Mouse (Mus musculus) CH12.LX (cell line): ENCODE data around the gene Carf. TPM values are rescaled to one million over a fixed set of nuclear protein-coding genes. Genes with fewer than 3 reads are reported as not detected.

ENCODE experiments used
- DNase-seq: peaks from one replicate; pipeline ENCODE4 v3.0.0-alpha.2; 2013; ENCODE audit errors: extremely low read depth
- H3K27ac ChIP-seq: 2 replicates; pipeline ENCODE4 v1.5.1; 2012; ENCODE audit warnings: low read depth, mild to moderate bottlenecking, control low read depth, moderate library complexity; ENCODE audit not compliant: insufficient read depth
- H3K27me3 ChIP-seq: replicated peaks from 2 replicates; pipeline ENCODE3; 2012; ENCODE audit warnings: inconsistent platforms
- H3K36me3 ChIP-seq, 2 experiments: replicated peaks in 1 of 2; 2 replicates each; pipeline versions ENCODE3 to v1.6.1; 2012; ENCODE audit warnings: inconsistent platforms in 1 of 2, low read length in 1 of 2, mild to moderate bottlenecking in 1 of 2, mixed read lengths in 1 of 2, moderate library complexity in 1 of 2; ENCODE audit not compliant: control insufficient read depth in 1 of 2, insufficient read depth in 1 of 2
- H3K4me1 ChIP-seq, 2 experiments: 2 replicates each; pipeline ENCODE4 v1.6.1; 2012; ENCODE audit warnings: inconsistent platforms in 1 of 2, moderate library complexity in 1 of 2; ENCODE audit not compliant: insufficient read depth in 2 of 2, control insufficient read depth in 1 of 2
- H3K4me2 ChIP-seq: 2 replicates; pipeline ENCODE4 v1.6.1; 2012; ENCODE audit warnings: low read depth, mild to moderate bottlenecking, control low read depth; ENCODE audit not compliant: poor library complexity, insufficient read depth, severe bottlenecking
- H3K4me3 ChIP-seq, 3 experiments: fragments of 150-350 bp in 1 of 3; sonication (generic) in 1 of 3; replicated peaks in 1 of 3; 2 replicates each; pipeline versions ENCODE3 to v1.5.1; 2011 to 2012; ENCODE audit warnings: low read depth in 2 of 3, low read length in 2 of 3, mild to moderate bottlenecking in 2 of 3, moderate library complexity in 2 of 3, control low read depth in 1 of 3, improper control_type of control experiment in 1 of 3, inconsistent platforms in 1 of 3, mixed read lengths in 1 of 3; ENCODE audit not compliant: poor library complexity in 1 of 3
- H3K79me2 ChIP-seq: replicated peaks from 2 replicates; pipeline ENCODE4 v1.6.1; 2012; ENCODE audit warnings: mild to moderate bottlenecking, moderate library complexity; ENCODE audit not compliant: control insufficient read depth, poor library complexity, insufficient read depth, severe bottlenecking; ENCODE audit errors: extremely low read depth
- H3K9ac ChIP-seq: 2 replicates; pipeline ENCODE4 v1.6.1; 2012; ENCODE audit warnings: low read depth, mild to moderate bottlenecking, control low read depth, moderate library complexity; ENCODE audit not compliant: insufficient read depth
- H3K9me3 ChIP-seq: replicated peaks from 2 replicates; pipeline ENCODE3; 2012; ENCODE audit warnings: low read length, inconsistent platforms, mixed read lengths
- BHLHE40 ChIP-seq: IDR thresholded peaks from 2 replicates; pipeline ENCODE4 v1.6.1; 2011; ENCODE audit warnings: mild to moderate bottlenecking, low read depth, low read length, improper control_type of control experiment
- CHD1 ChIP-seq: IDR thresholded peaks from 2 replicates; pipeline ENCODE4 v1.6.1; 2012; ENCODE audit warnings: low read depth, low read length, improper control_type of control experiment, inconsistent platforms
- CHD2 ChIP-seq: IDR thresholded peaks from 2 replicates; pipeline ENCODE4 v1.6.1; 2011; ENCODE audit warnings: low read length, improper control_type of control experiment
- CTCF ChIP-seq, 2 experiments: IDR thresholded peaks in 1 of 2; conservative IDR thresholded peaks in 1 of 2; 2 replicates each; pipeline ENCODE4 v1.5.1; 2011 to 2012; ENCODE audit warnings: low read depth in 2 of 2, low read length in 2 of 2, improper control_type of control experiment in 1 of 2, inconsistent platforms in 1 of 2, mild to moderate bottlenecking in 1 of 2, moderate library complexity in 1 of 2
- E2F4 ChIP-seq: IDR thresholded peaks from 2 replicates; pipeline ENCODE4 v1.6.1; 2011; ENCODE audit warnings: low read depth, low read length, improper control_type of control experiment; ENCODE audit not compliant: insufficient replicate concordance
- ELF1 ChIP-seq: IDR thresholded peaks from 2 replicates; pipeline ENCODE4 v1.6.1; 2014; ENCODE audit warnings: low read depth, mild to moderate bottlenecking, inconsistent platforms, low read length, improper control_type of control experiment
- EP300 ChIP-seq: IDR thresholded peaks from 2 replicates; pipeline ENCODE4 v1.6.1; 2011; ENCODE audit warnings: low read length, improper control_type of control experiment
- ETS1 ChIP-seq: conservative IDR thresholded peaks from 2 replicates; pipeline ENCODE4 v1.6.1; 2012; ENCODE audit warnings: low read depth, mild to moderate bottlenecking, inconsistent platforms, low read length, improper control_type of control experiment, moderate library complexity
- GABPA ChIP-seq: IDR thresholded peaks from 2 replicates; pipeline ENCODE4 v1.6.1; 2012; ENCODE audit warnings: low read depth, low read length, improper control_type of control experiment, inconsistent platforms; ENCODE audit not compliant: insufficient replicate concordance
- HCFC1 ChIP-seq: IDR thresholded peaks from 2 replicates; pipeline ENCODE4 v1.6.1; 2012; ENCODE audit warnings: low read depth, mild to moderate bottlenecking, inconsistent platforms, low read length, improper control_type of control experiment
- IRF4 ChIP-seq: IDR thresholded peaks from 2 replicates; pipeline ENCODE4 v1.6.1; 2014; ENCODE audit warnings: low read depth, mild to moderate bottlenecking, inconsistent platforms, low read length, improper control_type of control experiment
- JUN ChIP-seq: IDR thresholded peaks from 2 replicates; pipeline ENCODE4 v1.6.1; 2011; ENCODE audit warnings: low read depth, mild to moderate bottlenecking, low read length, improper control_type of control experiment, moderate library complexity; ENCODE audit not compliant: insufficient read depth
- JUND ChIP-seq: conservative IDR thresholded peaks from 2 replicates; pipeline ENCODE4 v1.6.1; 2011; ENCODE audit warnings: low read depth, low read length, improper control_type of control experiment
- KAT2A ChIP-seq: IDR thresholded peaks from 2 replicates; pipeline ENCODE4 v1.6.1; 2012; ENCODE audit warnings: low read length, improper control_type of control experiment, inconsistent platforms; ENCODE audit not compliant: insufficient replicate concordance
- MAFK ChIP-seq: IDR thresholded peaks from 2 replicates; pipeline ENCODE4 v1.6.1; 2011; ENCODE audit warnings: low read length, improper control_type of control experiment; ENCODE audit not compliant: insufficient replicate concordance
- MAX ChIP-seq: IDR thresholded peaks from 2 replicates; pipeline ENCODE4 v1.6.1; 2011; ENCODE audit warnings: low read length, improper control_type of control experiment
- MAZ ChIP-seq: IDR thresholded peaks from 2 replicates; pipeline ENCODE4 v1.6.1; 2012; ENCODE audit warnings: low read depth, mild to moderate bottlenecking, inconsistent platforms, low read length, improper control_type of control experiment, moderate library complexity
- MEF2A ChIP-seq: IDR thresholded peaks from 2 replicates; pipeline ENCODE4 v1.6.1; 2014; ENCODE audit warnings: low read depth, mild to moderate bottlenecking, inconsistent platforms, low read length, improper control_type of control experiment, borderline replicate concordance
- MXI1 ChIP-seq: IDR thresholded peaks from 2 replicates; pipeline ENCODE4 v1.6.1; 2011; ENCODE audit warnings: mild to moderate bottlenecking, low read depth, low read length, improper control_type of control experiment
- MYC ChIP-seq: IDR thresholded peaks from 2 replicates; pipeline ENCODE4 v1.6.1; 2011; ENCODE audit warnings: low read depth, mild to moderate bottlenecking, improper control_type of control experiment, low read length
- NELFE ChIP-seq: IDR thresholded peaks from 2 replicates; pipeline ENCODE4 v1.6.1; 2011; ENCODE audit warnings: low read depth, low read length, improper control_type of control experiment
- NRF1 ChIP-seq: IDR thresholded peaks from 2 replicates; pipeline ENCODE4 v1.6.1; 2014; ENCODE audit warnings: low read depth, mild to moderate bottlenecking, inconsistent platforms, low read length, improper control_type of control experiment, moderate library complexity
- PAX5 ChIP-seq: IDR thresholded peaks from 2 replicates; pipeline ENCODE4 v1.6.1; 2012; ENCODE audit warnings: low read length, inconsistent platforms, mixed read lengths
- POLR2A ChIP-seq: IDR thresholded peaks from 2 replicates; pipeline ENCODE4 v1.6.1; 2011; ENCODE audit warnings: low read depth, mild to moderate bottlenecking, improper control_type of control experiment, low read length
- POLR2AphosphoS2 ChIP-seq: IDR thresholded peaks from 2 replicates; pipeline ENCODE4 v1.6.1; 2011; ENCODE audit warnings: low read depth, low read length, improper control_type of control experiment
- RAD21 ChIP-seq: IDR thresholded peaks from 2 replicates; pipeline ENCODE4 v1.6.1; 2011; ENCODE audit warnings: low read depth, mild to moderate bottlenecking, low read length, improper control_type of control experiment, moderate library complexity
- RCOR1 ChIP-seq: conservative IDR thresholded peaks from 2 replicates; pipeline ENCODE4 v1.6.1; 2012; ENCODE audit warnings: low read depth, mild to moderate bottlenecking, inconsistent platforms, low read length, improper control_type of control experiment
- SIN3A ChIP-seq: IDR thresholded peaks from 2 replicates; pipeline ENCODE4 v1.6.1; 2012; ENCODE audit warnings: low read length, improper control_type of control experiment, inconsistent platforms
- SMC3 ChIP-seq: IDR thresholded peaks from 2 replicates; pipeline ENCODE4 v1.6.1; 2011; ENCODE audit warnings: low read depth, low read length, improper control_type of control experiment
- TBP ChIP-seq: conservative IDR thresholded peaks from 2 replicates; pipeline ENCODE4 v1.6.1; 2011; ENCODE audit warnings: low read depth, low read length, improper control_type of control experiment
- TCF12 ChIP-seq: IDR thresholded peaks from 2 replicates; pipeline ENCODE4 v1.6.1; 2014; ENCODE audit warnings: low read depth, mild to moderate bottlenecking, inconsistent platforms, low read length, improper control_type of control experiment
- UBTF ChIP-seq: IDR thresholded peaks from 2 replicates; pipeline ENCODE4 v1.6.1; 2012; ENCODE audit warnings: low read depth, mild to moderate bottlenecking, inconsistent platforms, low read length, improper control_type of control experiment, moderate library complexity
- USF1 ChIP-seq: IDR thresholded peaks from 2 replicates; pipeline ENCODE4 v1.6.1; 2014; ENCODE audit warnings: low read depth, mild to moderate bottlenecking, inconsistent platforms, low read length, improper control_type of control experiment
- USF2 ChIP-seq: conservative IDR thresholded peaks from 2 replicates; pipeline ENCODE4 v1.6.1; 2011; ENCODE audit warnings: low read depth, low read length, improper control_type of control experiment
- ZC3H11A ChIP-seq: IDR thresholded peaks from 2 replicates; pipeline ENCODE4 v1.6.1; 2012; ENCODE audit warnings: low read depth, mild to moderate bottlenecking, inconsistent platforms, low read length, improper control_type of control experiment
- ZKSCAN1 ChIP-seq: IDR thresholded peaks from 2 replicates; pipeline ENCODE4 v1.6.1; 2012; ENCODE audit warnings: low read depth, inconsistent platforms, low read length, improper control_type of control experiment, borderline replicate concordance
- ZMIZ1 ChIP-seq: IDR thresholded peaks from 2 replicates; pipeline ENCODE4 v1.6.1; 2012; ENCODE audit warnings: low read depth, mild to moderate bottlenecking, inconsistent platforms, low read length, improper control_type of control experiment
- ZNF384 ChIP-seq: IDR thresholded peaks from 2 replicates; pipeline ENCODE4 v1.6.1; 2012; ENCODE audit warnings: low read depth, low read length, improper control_type of control experiment, inconsistent platforms
- dilution Hi-C: fragments of 300-500 bp; cut with MboI; formaldehyde crosslinking; loops from 2 replicates; pipeline ENCODE4 v1.14.3; 2020; ENCODE audit warnings: low sequenced_read_pairs; ENCODE audit not compliant: extremely low pct_unique_long_range_greater_than_20kb, extremely low pct_ligation_motif_present
- in situ Hi-C: fragments of 300-500 bp; cut with MboI; formaldehyde crosslinking; loops from 3 replicates; pipeline ENCODE4 v1.14.3; 2019; ENCODE audit warnings: low sequenced_read_pairs, low pct_ligation_motif_present, low pct_unique_long_range_greater_than_20kb, mixed read lengths
- polyA plus RNA-seq: library from polyadenylated mRNA; unstranded; fragments of >175 nt; gene quantifications from 2 replicates; pipeline ENCODE4 v1.2.1, GENCODE M21; 2012; ENCODE audit warnings: low read depth; ENCODE audit not compliant: insufficient read length
- total RNA-seq, 2 experiments: library from RNA; depleted of rRNA; stranded (reverse); fragments of 300-350 nt in 1 of 2; fragments of >200 nt in 1 of 2; gene quantifications; 2 replicates each; pipeline ENCODE4 v1.2.3; 2012 to 2014

Carf gene
- total and polyA plus RNA-seq, 3 experiments, result 3.0 to 3.3 (median 3.2) TPM

DNA sequence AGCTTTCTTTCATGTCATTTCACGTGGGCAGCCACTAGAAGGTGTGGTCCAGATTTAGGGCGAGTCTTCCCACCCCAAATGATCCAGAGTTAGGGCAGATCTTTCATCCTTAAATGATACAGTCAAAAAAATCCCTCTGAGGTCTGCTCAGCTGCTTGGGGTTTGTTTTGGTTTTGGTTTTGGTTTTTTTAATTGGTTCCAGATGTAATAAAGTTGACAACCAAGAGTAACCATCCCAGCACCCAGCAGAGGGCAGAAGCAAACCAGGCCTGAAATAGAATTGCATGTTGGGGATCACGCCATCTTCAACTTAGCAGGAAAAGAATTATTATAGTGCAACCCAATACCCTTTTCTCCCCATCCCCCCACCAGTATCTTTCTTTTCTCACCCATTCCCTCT is 60.4 kb downstream of the Carf start:
- Histone ChIP-seq H3K4me1 (0 out of 4 replicates have a peak, but pooled peaks cover 2 to 4% of the 10 kb centered on the region in 2 experiments), H3K9ac (peak overlapping the region; percentile 26; the same call in 1 of the 2 replicates), H3K27me3 (no peaks in the 10 kb centered on the region), H3K79me2 (no peaks in the 10 kb centered on the region), H3K9me3 (no peaks in the 10 kb centered on the region), H3K4me3 (no peak overlapping the region), H3K4me2 (peak overlapping the region; percentile 82), H3K27ac (no peak overlapping the region), H3K36me3 (no peaks in the 10 kb centered on the region)
- dilution Hi-C loops (no loop called here), in situ Hi-C loops (loop anchor here (10.0 to 25.0 kb wide), 2 partner anchors 116 to 704 kb away; no protein-coding TSS in a partner anchor)
- no peak for TF ChIP-seq PAX5
- no peak for TF ChIP-seq HCFC1
- 0 out of 2 replicates have a peak, but pooled peaks have one; percentile 41 for TF ChIP-seq ZNF384
- TF ChIP-seq CHD2, result 0 out of 2 replicates have a peak, but pooled peaks have one; percentile 23
- TF ChIP-seq SMC3, result peak; percentile 75
- no peak for TF ChIP-seq NRF1
- no peak for TF ChIP-seq ETS1
- TF ChIP-seq MEF2A, result peak; percentile 50; the same call in 1 of the 2 replicates
- no peak for TF ChIP-seq MAFK
- no peak for TF ChIP-seq ELF1
- no peak for TF ChIP-seq TCF12
- no peak for TF ChIP-seq USF1
- no peak for TF ChIP-seq CHD1
- TF ChIP-seq MAX, result no peak
- TF ChIP-seq BHLHE40, result 0 out of 2 replicates have a peak, but pooled peaks have one; percentile 11
- no peak for TF ChIP-seq NELFE
- TF ChIP-seq UBTF, result no peak
- TF ChIP-seq CTCF (conservative IDR thresholded peaks at IDR 0.05 in 1 of 2, IDR thresholded peaks at IDR 0.05 in 1 of 2; ENCODE audit: low read depth in 2 of 2, low read length in 2 of 2), result peak in 1 of 2 experiments; percentile 89; a peak in 2 of 4 replicates
- TF ChIP-seq ZMIZ1, result no peak
- TF ChIP-seq MXI1, result no peak
- TF ChIP-seq SIN3A, result no peak; the same call in 1 of the 2 replicates
- TF ChIP-seq KAT2A, result no peak
- no peak for TF ChIP-seq EP300
- no peak for TF ChIP-seq POLR2A
- TF ChIP-seq E2F4, result no peak
- TF ChIP-seq USF2, result no peak
- peak; percentile 49; the same call in 1 of the 2 replicates for TF ChIP-seq MYC
- TF ChIP-seq POLR2AphosphoS2, result no peak
- no peak for TF ChIP-seq JUN
- TF ChIP-seq RAD21, result peak; percentile 78
- 0 out of 2 replicates have a peak, but pooled peaks have one; percentile 11 for TF ChIP-seq TBP
- no peak for TF ChIP-seq JUND
- TF ChIP-seq GABPA, result no peak
- peak; percentile 37; the same call in 1 of the 2 replicates for TF ChIP-seq IRF4
- TF ChIP-seq ZKSCAN1, result no peak
- peak; percentile 36; the same call in 1 of the 2 replicates for TF ChIP-seq ZC3H11A
- TF ChIP-seq RCOR1, result no peak
- TF ChIP-seq MAZ, result 0 out of 2 replicates have a peak, but pooled peaks have one; percentile 20
- peak; percentile 28 for DNase-seq
